Mouse (Mus musculus) hindbrain, embryonic 10.5 days (tissue): Measurements from ENCODE around the gene Dnmt3a. TPM values are rescaled to one million over a fixed set of nuclear protein-coding genes. Genes with fewer than 3 reads are reported as not detected.

ENCODE experiments used
- DNase-seq: peaks from one replicate; pipeline ENCODE4 v3.0.0-alpha.2; 2017; ENCODE audit warnings: low spot score
- H3K27ac ChIP-seq: fragments of 300-500 bp; sonication (generic); 2 replicates; pipeline ENCODE4 v1.5.1; 2016; ENCODE audit warnings: mild to moderate bottlenecking, moderate library complexity
- H3K27me3 ChIP-seq: fragments of 300-500 bp; sonication (generic); 2 replicates; pipeline ENCODE4 v1.6.1; 2016; ENCODE audit warnings: mild to moderate bottlenecking; ENCODE audit not compliant: poor library complexity, insufficient read depth, severe bottlenecking
- H3K36me3 ChIP-seq: fragments of 300-500 bp; sonication (generic); 2 replicates; pipeline ENCODE4 v1.6.1; 2016; ENCODE audit warnings: mild to moderate bottlenecking, moderate library complexity
- H3K4me1 ChIP-seq: fragments of 300-500 bp; sonication (generic); replicated peaks from 2 replicates; pipeline ENCODE4 v1.6.1; 2016; ENCODE audit warnings: mild to moderate bottlenecking
- H3K4me3 ChIP-seq: fragments of 300-500 bp; sonication (generic); 2 replicates; pipeline ENCODE4 v1.5.1; 2016; ENCODE audit warnings: mild to moderate bottlenecking, moderate library complexity
- H3K9me3 ChIP-seq: fragments of 300-500 bp; sonication (generic); 2 replicates; pipeline ENCODE4 v1.6.1; 2016; ENCODE audit warnings: mild to moderate bottlenecking, moderate library complexity
- WGBS: fragments of 180-500 bp; shearing (Covaris S2); methylation state at CpG from one replicate; pipeline ENCODE4 v1.1.7; 2016; 5-methylcytosine and 5-hydroxymethylcytosine counted together
- polyA plus RNA-seq: library from polyadenylated mRNA; unstranded; fragments of >200 nt; fragmentation: Nextera tagmentation; extraction: Ambion mirVana; gene quantifications from 2 replicates; pipeline ENCODE4 v1.2.1, GENCODE M21; 2016

The Dnmt3a gene
- polyA plus RNA-seq, 1 experiment from 2014 or later, result 127 TPM

- peak overlapping the region; percentile 21 for H3K4me3 ChIP-seq
- H3K36me3 ChIP-seq, result 0 out of 2 replicates have a peak, but pooled peaks cover 7% of the 10 kb centered on the region
- 13% methylated on average over 21 of the region's 21 CpGs for WGBS
- peak; percentile 55 for DNase-seq
- peaks cover 43% of the 10 kb centered on the region for H3K4me1 ChIP-seq
- peaks cover 44% of the 10 kb centered on the region for H3K27me3 ChIP-seq
- peak overlapping the region; percentile 81 for H3K27ac ChIP-seq
- no peaks in the 10 kb centered on the region for H3K9me3 ChIP-seq
Observed at GRCm38 (mm10) chr12:3834373-3835314, 28.8 kb downstream of the Dnmt3a start.

DNA sequence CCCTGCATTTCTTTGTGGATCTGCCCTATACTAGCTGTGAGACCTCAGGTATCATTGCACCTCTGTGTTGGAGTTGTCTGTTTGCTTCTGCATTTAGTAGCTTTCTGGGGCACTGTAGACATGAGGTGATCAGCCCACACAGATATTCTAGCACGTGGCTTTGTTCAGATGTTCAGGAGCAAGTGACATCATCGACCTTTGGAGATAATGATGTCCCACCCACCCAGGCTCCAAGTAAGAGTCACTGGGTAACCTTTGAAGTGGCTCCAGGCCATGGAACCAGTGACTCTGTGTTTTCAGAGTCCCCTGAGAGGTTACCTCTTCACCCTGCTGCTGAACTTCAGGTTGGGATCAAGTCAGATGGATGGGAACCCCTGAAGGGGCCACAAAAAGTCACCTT, 29.8 kb downstream of the Dnmt3a start:
- H3K36me3 ChIP-seq, result 0 out of 2 replicates have a peak, but pooled peaks cover 7% of the 10 kb centered on the region
- no peak overlapping the region for H3K27ac ChIP-seq
- 73% methylated on average over 2 of the region's 2 CpGs for WGBS
- H3K4me1 ChIP-seq, result peaks cover 43% of the 10 kb centered on the region
- H3K9me3 ChIP-seq, result no peaks in the 10 kb centered on the region
- peaks cover 47% of the 10 kb centered on the region for H3K27me3 ChIP-seq
- DNase-seq, result no peak
- H3K4me3 ChIP-seq, result no peak overlapping the region

DNA sequence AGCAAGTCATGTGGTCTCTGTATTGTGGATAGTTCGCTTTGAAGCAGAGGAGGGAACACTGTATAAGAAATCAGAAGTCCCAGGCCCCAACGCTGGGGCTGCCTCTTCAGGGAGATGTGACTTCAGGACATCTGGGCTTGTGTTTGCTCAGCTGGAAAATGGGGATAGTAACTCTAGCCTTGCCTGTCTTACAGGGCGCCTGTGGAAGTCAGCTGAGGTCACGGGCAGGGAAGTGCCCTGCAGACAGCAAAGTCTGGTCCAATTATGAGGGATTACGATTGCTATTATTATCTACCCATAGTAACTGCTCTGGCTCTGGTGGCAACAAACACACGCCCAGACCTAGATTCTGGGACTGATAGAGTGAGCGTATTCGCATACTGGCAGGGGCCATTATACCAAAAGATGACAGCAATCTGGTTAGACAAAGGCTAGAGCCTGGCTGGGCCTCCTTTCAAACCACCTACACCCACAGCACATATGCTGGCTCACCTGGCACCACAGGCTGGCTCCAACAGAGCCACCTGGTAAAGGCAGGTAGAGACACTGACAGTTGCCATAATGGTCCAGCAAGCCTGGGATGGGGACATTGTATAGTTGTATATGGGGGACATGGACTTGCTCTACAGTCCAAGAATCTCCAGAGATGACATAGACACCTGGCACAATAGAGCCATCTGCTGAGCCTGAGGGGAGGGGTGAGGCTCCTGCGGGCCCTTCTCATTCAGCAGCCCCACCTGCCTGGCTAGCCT, 31.4 kb downstream of the Dnmt3a start:
- H3K27me3 ChIP-seq, result peaks cover 49% of the 10 kb centered on the region
- peak; percentile 39 for DNase-seq
- H3K4me1 ChIP-seq, result peaks cover 43% of the 10 kb centered on the region
- no peak overlapping the region for H3K4me3 ChIP-seq
- no peaks in the 10 kb centered on the region for H3K9me3 ChIP-seq
- no peak overlapping the region for H3K27ac ChIP-seq
- 0 out of 2 replicates have a peak, but pooled peaks cover 7% of the 10 kb centered on the region for H3K36me3 ChIP-seq
- WGBS, result 64% methylated on average over 9 of the region's 9 CpGs

- WGBS, result 78% methylated on average over 4 of the region's 4 CpGs
- DNase-seq, result no peak
Observed at GRCm38 (mm10) chr12:3838009-3838408, 32.2 kb downstream of the Dnmt3a start.

GRCm38 (mm10) chr12:3839662-3840061, 33.9 kb downstream of the Dnmt3a start:
- Histone ChIP-seq H3K27ac (no peak overlapping the region), H3K4me1 (peaks cover 39% of the 10 kb centered on the region), H3K9me3 (no peaks in the 10 kb centered on the region), H3K36me3 (0 out of 2 replicates have a peak, but pooled peaks cover 7% of the 10 kb centered on the region), H3K4me3 (no peak overlapping the region), H3K27me3 (peaks cover 34% of the 10 kb centered on the region)
- DNase-seq, result no peak
- 94% methylated on average over 1 of the region's 1 CpGs for WGBS

More at GRCm38 (mm10) chr12:3838009-3838408, 32.2 kb downstream of the Dnmt3a start:
- Histone ChIP-seq H3K4me1 (peaks cover 40% of the 10 kb centered on the region), H3K36me3 (0 out of 2 replicates have a peak, but pooled peaks cover 7% of the 10 kb centered on the region), H3K27me3 (peaks cover 43% of the 10 kb centered on the region), H3K9me3 (no peaks in the 10 kb centered on the region), H3K27ac (no peak overlapping the region), H3K4me3 (no peak overlapping the region)

DNA sequence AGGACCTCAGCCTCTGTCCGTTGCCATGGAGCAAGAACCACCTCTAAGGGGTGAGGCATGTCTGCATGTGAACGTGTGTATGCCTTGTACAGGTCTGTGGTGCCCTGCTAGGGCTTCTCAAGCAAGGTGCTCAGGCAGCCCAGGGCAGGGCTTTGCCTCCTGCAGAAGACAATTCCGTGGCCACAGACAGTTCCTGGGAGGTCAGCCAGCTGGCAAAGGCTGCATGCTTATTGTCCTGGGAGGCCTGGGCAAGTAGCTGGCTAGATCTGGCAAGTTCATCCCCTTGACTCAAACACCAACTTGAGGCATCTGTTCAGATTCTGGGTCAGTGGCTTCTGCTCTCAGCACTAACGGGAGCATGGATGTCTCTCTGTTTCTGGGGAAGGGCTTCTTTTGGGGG, 35.3 kb downstream of the Dnmt3a start:
- Histone ChIP-seq H3K27me3 (peaks cover 35% of the 10 kb centered on the region), H3K36me3 (peaks cover 11% of the 10 kb centered on the region)

DNA sequence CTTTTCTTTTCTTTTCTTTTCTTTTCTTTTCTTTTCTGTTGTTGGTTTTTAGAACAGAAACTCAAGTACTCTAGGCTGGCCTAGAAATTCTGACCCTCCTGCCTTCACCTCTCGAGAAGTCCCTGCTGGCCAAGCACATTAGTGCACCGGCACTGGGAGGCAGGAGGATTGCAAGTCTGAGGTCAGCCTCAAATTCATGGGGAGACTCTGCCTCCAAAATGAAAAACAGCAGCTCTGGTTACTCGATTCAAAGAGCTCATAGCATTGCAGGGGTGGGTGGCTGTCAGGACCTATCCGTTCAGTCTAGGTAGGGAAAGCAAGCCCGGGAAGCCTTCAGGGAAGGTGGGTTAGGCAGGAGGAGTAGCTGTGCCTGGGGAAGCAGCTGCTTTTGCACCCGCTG, 37.0 kb downstream of the Dnmt3a start:
- peaks cover 22% of the 10 kb centered on the region for H3K4me1 ChIP-seq
- WGBS, result 54% methylated on average over 6 of the region's 6 CpGs
- peak; percentile 27 for DNase-seq
- peaks cover 7% of the 10 kb centered on the region for H3K36me3 ChIP-seq
- no peaks in the 10 kb centered on the region for H3K9me3 ChIP-seq
- H3K27ac ChIP-seq, result peak overlapping the region; percentile 31
- H3K4me3 ChIP-seq, result no peak overlapping the region
- H3K27me3 ChIP-seq, result peaks cover 32% of the 10 kb centered on the region

More for the DNA sequence above, 35.3 kb downstream of the Dnmt3a start:
- WGBS, result 75% methylated on average over 4 of the region's 4 CpGs
- H3K4me1 ChIP-seq, result peaks cover 36% of the 10 kb centered on the region
- H3K27ac ChIP-seq, result no peak overlapping the region
- H3K4me3 ChIP-seq, result no peak overlapping the region
- DNase-seq, result no peak
- H3K9me3 ChIP-seq, result no peaks in the 10 kb centered on the region

- Histone ChIP-seq H3K27me3 (peaks cover 32% of the 10 kb centered on the region), H3K36me3 (peaks cover 4% of the 10 kb centered on the region), H3K4me3 (no peak overlapping the region), H3K27ac (peak overlapping the region; percentile 31), H3K9me3 (no peaks in the 10 kb centered on the region), H3K4me1 (peaks cover 22% of the 10 kb centered on the region)
- 18% methylated on average over 7 of the region's 7 CpGs for WGBS
- peak; percentile 67 for DNase-seq
Observed at GRCm38 (mm10) chr12:3843371-3843861, 37.6 kb downstream of the Dnmt3a start.

DNA sequence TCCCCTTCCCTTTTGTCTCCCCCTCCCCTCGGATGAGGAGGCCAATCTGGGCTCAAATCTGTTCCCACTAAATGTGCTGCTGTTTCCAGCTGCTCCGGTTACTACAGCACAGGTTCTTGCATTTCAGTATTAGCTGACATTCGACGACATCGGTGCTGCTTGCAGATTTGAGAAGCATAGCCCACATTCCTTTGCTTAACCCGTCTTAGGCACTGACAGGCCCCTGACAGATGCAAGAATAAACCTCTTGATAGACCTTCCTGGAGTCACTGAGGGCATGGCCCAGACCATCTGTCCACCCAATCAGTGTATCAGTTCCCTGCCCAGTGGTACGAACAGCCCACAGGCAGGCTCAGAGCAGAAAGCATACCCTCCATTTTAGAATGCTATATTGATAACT, 38.1 kb downstream of the Dnmt3a start:
- H3K36me3 ChIP-seq, result peaks cover 4% of the 10 kb centered on the region
- H3K9me3 ChIP-seq, result no peaks in the 10 kb centered on the region
- WGBS, result 43% methylated on average over 7 of the region's 7 CpGs
- no peak overlapping the region for H3K4me3 ChIP-seq
- peaks cover 32% of the 10 kb centered on the region for H3K27me3 ChIP-seq
- H3K27ac ChIP-seq, result peak overlapping the region; percentile 31
- peaks cover 22% of the 10 kb centered on the region for H3K4me1 ChIP-seq
- peak; percentile 38 for DNase-seq

DNA sequence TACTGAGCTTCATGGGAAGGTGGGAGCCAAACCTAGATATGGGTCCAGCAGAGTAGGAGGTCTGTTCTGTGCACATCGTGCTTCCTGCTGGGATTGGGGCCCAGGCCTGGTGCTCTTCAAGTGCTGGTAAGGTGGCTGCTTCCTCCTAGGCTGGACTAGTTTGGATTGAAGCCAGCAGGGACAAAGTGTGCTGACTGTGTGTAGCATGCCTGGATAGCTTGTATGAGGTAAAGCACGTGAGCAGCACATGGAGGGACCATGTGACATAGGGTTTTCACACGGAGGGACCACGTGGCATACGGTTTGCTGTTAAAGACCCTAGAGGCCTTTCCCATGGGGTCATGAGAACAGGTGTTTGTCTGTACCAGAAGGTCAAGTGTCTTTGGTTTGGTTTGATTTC, 38.5 kb downstream of the Dnmt3a start:
- Histone ChIP-seq H3K36me3 (peaks cover 4% of the 10 kb centered on the region), H3K9me3 (no peaks in the 10 kb centered on the region), H3K27me3 (peaks cover 31% of the 10 kb centered on the region), H3K27ac (peak overlapping the region; percentile 31), H3K4me3 (no peak overlapping the region), H3K4me1 (peaks cover 24% of the 10 kb centered on the region)
- WGBS, result 85% methylated on average over 5 of the region's 5 CpGs
- DNase-seq, result no peak

GRCm38 (mm10) chr12:3849481-3849880, 43.7 kb downstream of the Dnmt3a start:
- Histone ChIP-seq H3K36me3 (peaks cover 8% of the 10 kb centered on the region), H3K27ac (peak overlapping the region; percentile 40; the same call in 1 of the 2 replicates), H3K27me3 (peaks cover 37% of the 10 kb centered on the region), H3K9me3 (no peaks in the 10 kb centered on the region), H3K4me3 (no peak overlapping the region), H3K4me1 (peaks cover 28% of the 10 kb centered on the region)
- no peak for DNase-seq
- 89% methylated on average over 13 of the region's 13 CpGs for WGBS

- peak; percentile 46 for DNase-seq
- H3K4me1 ChIP-seq, result peaks cover 27% of the 10 kb centered on the region
- peaks cover 8% of the 10 kb centered on the region for H3K36me3 ChIP-seq
- no peaks in the 10 kb centered on the region for H3K9me3 ChIP-seq
- H3K27ac ChIP-seq, result peak overlapping the region; percentile 70
- peaks cover 34% of the 10 kb centered on the region for H3K27me3 ChIP-seq
- H3K4me3 ChIP-seq, result no peak overlapping the region
- 31% methylated on average over 5 of the region's 5 CpGs for WGBS
Observed at GRCm38 (mm10) chr12:3850165-3850564, 44.4 kb downstream of the Dnmt3a start.
